Mouse (Mus musculus) heart, postnatal 14 days (tissue): ENCODE results near the gene Tcaf3. TPM values are rescaled to one million over a fixed set of nuclear protein-coding genes. Genes with fewer than 3 reads are reported as not detected.

Experiments used
- DNase-seq, 2 experiments: peaks; one replicate each; pipeline ENCODE4 v3.0.0; 2021 to 2022
- intact Hi-C: fragments of 180-260 bp; cut with DNase I; formaldehyde crosslinking; loops from one replicate; pipeline ENCODE4 v1.15.1; 2025
- total RNA-seq, 2 experiments: library from RNA; stranded (reverse); gene quantifications; 2 replicates each; pipeline ENCODE4 v1.2.3; 2021

Tcaf3 gene
- total RNA-seq, 2 experiments from 2014 or later = not detected

- intact Hi-C loops = loop anchor here (5.0 kb wide), 1 partner anchor 164 kb away; no protein-coding TSS in a partner anchor
These were observed 51.3 kb downstream of the Tcaf3 start for GRCm38 (mm10) chr6:42546180-42546579.

DNA sequence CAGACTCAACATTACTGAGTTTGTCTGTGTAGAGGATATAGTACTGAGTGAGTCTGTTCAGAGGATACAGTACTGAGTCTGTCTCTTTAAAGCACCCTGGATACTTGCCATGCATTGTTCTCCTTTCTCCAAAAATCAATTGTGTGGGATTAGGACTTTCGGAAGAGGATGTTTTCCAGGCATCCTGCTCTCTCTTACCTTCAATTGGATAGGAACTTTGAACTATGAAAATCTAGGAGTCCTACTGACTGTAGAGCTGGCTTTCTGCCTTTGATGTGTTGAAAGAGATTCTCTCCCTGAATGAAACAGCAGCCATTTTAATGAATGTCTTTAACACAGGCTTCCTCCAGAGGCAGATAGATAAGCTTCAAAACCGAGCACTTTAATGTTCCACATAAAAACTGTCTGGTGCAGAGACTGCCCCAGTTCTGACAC is 52.0 kb downstream of the Tcaf3 start:
- intact Hi-C loops = loop anchor here (5.0 kb wide), 1 partner anchor 163 kb away; no protein-coding TSS in a partner anchor
- peak in 1 of 2 experiments; percentile 16 for DNase-seq

More at GRCm38 (mm10) chr6:42546180-42546579, 51.3 kb downstream of the Tcaf3 start:
- no peak for DNase-seq

DNA sequence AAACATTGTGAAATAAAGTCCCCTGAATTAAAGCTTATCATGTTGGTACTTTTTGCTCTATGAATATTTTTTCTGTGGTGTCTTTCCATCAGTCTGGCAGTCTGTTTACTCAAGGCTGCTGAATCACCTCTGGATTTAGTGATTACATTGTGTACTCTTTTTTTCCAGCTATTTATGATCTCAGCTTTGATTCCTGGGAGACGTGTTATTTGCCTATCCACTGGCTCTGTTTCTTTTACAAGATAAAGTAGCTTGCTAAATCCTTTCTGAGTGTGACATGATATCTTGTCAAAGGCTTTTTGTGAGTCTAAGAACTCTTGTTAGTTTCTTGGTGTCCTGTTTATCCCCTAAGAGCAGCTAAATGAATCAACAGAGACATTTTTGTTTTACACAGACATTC is 52.6 kb downstream of the Tcaf3 start:
- no peak for DNase-seq
- intact Hi-C loops = loop anchor here (5.0 kb wide), 1 partner anchor 163 kb away; no protein-coding TSS in a partner anchor

GRCm38 (mm10) chr6:42542036-42543031 is 55.2 kb downstream of the Tcaf3 start:
- intact Hi-C loops = no loop called here
- DNase-seq = peak; percentile 73 to 76

- no peak for DNase-seq
- intact Hi-C loops = no loop called here
These were observed 56.8 kb downstream of the Tcaf3 start for GRCm38 (mm10) chr6:42540681-42541080.

- intact Hi-C loops = loop anchor here (5.0 kb wide), 1 partner anchor 38 kb away; no protein-coding TSS in a partner anchor
These were observed 57.8 kb downstream of the Tcaf3 start for GRCm38 (mm10) chr6:42539711-42540110.

More at GRCm38 (mm10) chr6:42539711-42540110, 57.8 kb downstream of the Tcaf3 start:
- no peak for DNase-seq

Other genes starting within 250 kb of the Tcaf3 start
- 10 to 100 TPM; 78.9 to 88.6 TPM for gene Zyx, start 248.1 kb downstream of the Tcaf3 start, total RNA-seq
- gene Epha1, start 224.4 kb downstream of the Tcaf3 start, total RNA-seq = under 1 TPM; 0.51 to 0.67 TPM
- gene Tas2r143, start 197.5 kb downstream of the Tcaf3 start, total RNA-seq = not detected
- gene Tas2r135, start 192.3 kb downstream of the Tcaf3 start, total RNA-seq = under 1 TPM in 1 of 2 experiments, not detected in 1; 0.39 TPM
- gene Tas2r126, start 163.2 kb downstream of the Tcaf3 start, total RNA-seq = not detected
- gene Olfr458, start 132.5 kb downstream of the Tcaf3 start, total RNA-seq = not detected
- not detected for gene Olfr457, start 121.4 kb downstream of the Tcaf3 start, total RNA-seq
- gene Olfr456, start 110.5 kb downstream of the Tcaf3 start, total RNA-seq = not detected
- not detected for gene Olfr455, start 50.1 kb downstream of the Tcaf3 start, total RNA-seq
- 1 to 10 TPM; 4.4 to 4.5 TPM for gene Tcaf2, start 47.6 kb upstream of the Tcaf3 start, total RNA-seq
- gene Tcaf1, start 112.4 kb upstream of the Tcaf3 start, total RNA-seq = 10 to 100 TPM; 18.1 to 18.6 TPM
- not detected for gene Olfr453, start 141.7 kb upstream of the Tcaf3 start, total RNA-seq
- gene Olfr38, start 158.7 kb upstream of the Tcaf3 start, total RNA-seq = not detected
- not detected for gene Olfr452, start 187.4 kb upstream of the Tcaf3 start, total RNA-seq
- gene Olfr450, start 214.2 kb upstream of the Tcaf3 start, total RNA-seq = not detected
- gene Olfr449, start 236.7 kb upstream of the Tcaf3 start, total RNA-seq = not detected